Mouse (Mus musculus): ENCODE data around the gene Pax3. TPM values are rescaled to one million over a fixed set of nuclear protein-coding genes. Genes with fewer than 3 reads are reported as not detected.

The Pax3 gene
- polyA plus RNA-seq, 1 experiment from 2014 or later, result not detected

GRCm38 (mm10) chr1:78208281-78208814 lies 11.4 kb upstream of the Pax3 start:
- Histone ChIP-seq H3K4me1 (ENCODE audit: insufficient read depth) (peaks cover 2% of the 10 kb centered on the region), H3K4me2 (ENCODE audit: low read depth, low read length) (no peak overlapping the region), H3K4me3 (ENCODE audit: low read depth, low read length) (no peak overlapping the region), H3K36me3 (replicated peaks; ENCODE audit: insufficient read depth, low read length) (no peaks in the 10 kb centered on the region), H3K9ac (replicated peaks) (no peak overlapping the region), H3K27me3 (ENCODE audit: insufficient read depth, low read length) (peaks cover 94% of the 10 kb centered on the region), H3K9me3 (ENCODE audit: low read length) (no peaks in the 10 kb centered on the region), H3K27ac (ENCODE audit: low read depth) (no peak overlapping the region)
- TF ChIP-seq CTCF (IDR thresholded peaks at IDR 0.05; ENCODE audit: low read depth), result no peak
- TF ChIP-seq EP300 (IDR thresholded peaks at IDR 0.05; ENCODE audit: low read depth), result no peak
- ATAC-seq (no peak), DNase-seq (no peak)
- WGBS (ENCODE audit: insufficient replicate concordance), result 4% methylated on average over 9 of the region's 9 CpGs

GRCm38 (mm10) chr1:78204341-78204740 lies 7.4 kb upstream of the Pax3 start:
- Histone ChIP-seq H3K27me3 (ENCODE audit: insufficient read depth, low read length) (peaks cover 92% of the 10 kb centered on the region), H3K36me3 (replicated peaks; ENCODE audit: insufficient read depth, low read length) (no peaks in the 10 kb centered on the region), H3K27ac (ENCODE audit: low read depth) (no peak overlapping the region), H3K4me1 (ENCODE audit: insufficient read depth) (peaks cover 5% of the 10 kb centered on the region), H3K4me2 (ENCODE audit: low read depth, low read length) (peak overlapping the region; percentile 73), H3K9ac (replicated peaks) (no peak overlapping the region), H3K4me3 (ENCODE audit: low read depth, low read length) (0 out of 2 replicates have a peak overlapping the region, but pooled peaks have one; percentile 48), H3K9me3 (ENCODE audit: low read length) (no peaks in the 10 kb centered on the region)
- 17% methylated on average over 4 of the region's 4 CpGs for WGBS (ENCODE audit: insufficient replicate concordance)
- TF ChIP-seq EP300 (IDR thresholded peaks at IDR 0.05; ENCODE audit: low read depth) (no peak), CTCF (IDR thresholded peaks at IDR 0.05; ENCODE audit: low read depth) (no peak)
- no peak for DNase-seq
- ATAC-seq, result no peak

GRCm38 (mm10) chr1:78203622-78204211 lies 6.8 kb upstream of the Pax3 start:
- no peak overlapping the region for H3K27ac ChIP-seq (ENCODE audit: low read depth)
- H3K9ac ChIP-seq (replicated peaks), result no peak overlapping the region
- H3K36me3 ChIP-seq (replicated peaks; ENCODE audit: insufficient read depth, low read length), result no peaks in the 10 kb centered on the region
- H3K9me3 ChIP-seq (ENCODE audit: low read length), result no peaks in the 10 kb centered on the region
- ATAC-seq (no peak), DNase-seq (no peak)
- H3K4me3 ChIP-seq (ENCODE audit: low read depth, low read length), result peak overlapping the region; percentile 48
- peaks cover 5% of the 10 kb centered on the region for H3K4me1 ChIP-seq (ENCODE audit: insufficient read depth)
- no peak for TF ChIP-seq CTCF (IDR thresholded peaks at IDR 0.05; ENCODE audit: low read depth)
- TF ChIP-seq EP300 (IDR thresholded peaks at IDR 0.05; ENCODE audit: low read depth), result no peak
- peak overlapping the region; percentile 73 for H3K4me2 ChIP-seq (ENCODE audit: low read depth, low read length)
- under 1% methylated on average over 33 of the region's 33 CpGs for WGBS (ENCODE audit: insufficient replicate concordance)
- H3K27me3 ChIP-seq (ENCODE audit: insufficient read depth, low read length), result peaks cover 93% of the 10 kb centered on the region

- Histone ChIP-seq H3K9ac (replicated peaks) (no peak overlapping the region), H3K9me3 (ENCODE audit: low read length) (no peaks in the 10 kb centered on the region), H3K36me3 (replicated peaks; ENCODE audit: insufficient read depth, low read length) (no peaks in the 10 kb centered on the region), H3K27ac (ENCODE audit: low read depth) (no peak overlapping the region), H3K4me1 (ENCODE audit: insufficient read depth) (peaks cover 5% of the 10 kb centered on the region), H3K4me2 (ENCODE audit: low read depth, low read length) (peak overlapping the region; percentile 73), H3K27me3 (ENCODE audit: insufficient read depth, low read length) (peaks cover 93% of the 10 kb centered on the region), H3K4me3 (ENCODE audit: low read depth, low read length) (peak overlapping the region; percentile 48)
- DNase-seq (no peak), ATAC-seq (no peak)
- TF ChIP-seq CTCF (IDR thresholded peaks at IDR 0.05; ENCODE audit: low read depth) (no peak), EP300 (IDR thresholded peaks at IDR 0.05; ENCODE audit: low read depth) (no peak)
- WGBS (ENCODE audit: insufficient replicate concordance), result 3% methylated on average over 13 of the region's 14 CpGs
Measured at GRCm38 (mm10) chr1:78203086-78203614, 6.2 kb upstream of the Pax3 start.

- ATAC-seq (no peak), DNase-seq (no peak)
- peaks cover 94% of the 10 kb centered on the region for H3K27me3 ChIP-seq (ENCODE audit: insufficient read depth, low read length)
- 4% methylated on average over 23 of the region's 23 CpGs for WGBS (ENCODE audit: insufficient replicate concordance)
- no peak overlapping the region for H3K4me2 ChIP-seq (ENCODE audit: low read depth, low read length)
- H3K9ac ChIP-seq (replicated peaks), result no peak overlapping the region
- no peaks in the 10 kb centered on the region for H3K36me3 ChIP-seq (replicated peaks; ENCODE audit: insufficient read depth, low read length)
- H3K9me3 ChIP-seq (ENCODE audit: low read length), result no peaks in the 10 kb centered on the region
- no peak for TF ChIP-seq EP300 (IDR thresholded peaks at IDR 0.05; ENCODE audit: low read depth)
- TF ChIP-seq CTCF (IDR thresholded peaks at IDR 0.05; ENCODE audit: low read depth), result no peak
- peaks cover 5% of the 10 kb centered on the region for H3K4me1 ChIP-seq (ENCODE audit: insufficient read depth)
- H3K27ac ChIP-seq (ENCODE audit: low read depth), result no peak overlapping the region
- H3K4me3 ChIP-seq (ENCODE audit: low read depth, low read length), result no peak overlapping the region
Measured at GRCm38 (mm10) chr1:78202466-78203085, 5.6 kb upstream of the Pax3 start.

GRCm38 (mm10) chr1:78201251-78202010 lies 4.5 kb upstream of the Pax3 start:
- Histone ChIP-seq H3K9ac (replicated peaks) (no peak overlapping the region), H3K27ac (ENCODE audit: low read depth) (no peak overlapping the region), H3K36me3 (replicated peaks; ENCODE audit: insufficient read depth, low read length) (no peaks in the 10 kb centered on the region), H3K4me3 (ENCODE audit: low read depth, low read length) (no peak overlapping the region), H3K9me3 (ENCODE audit: low read length) (no peaks in the 10 kb centered on the region), H3K27me3 (ENCODE audit: insufficient read depth, low read length) (peaks cover 94% of the 10 kb centered on the region), H3K4me2 (ENCODE audit: low read depth, low read length) (no peak overlapping the region), H3K4me1 (ENCODE audit: insufficient read depth) (peaks cover 11% of the 10 kb centered on the region)
- WGBS (ENCODE audit: insufficient replicate concordance), result 4% methylated on average over 28 of the region's 28 CpGs
- ATAC-seq (no peak), DNase-seq (no peak)
- TF ChIP-seq EP300 (IDR thresholded peaks at IDR 0.05; ENCODE audit: low read depth) (no peak), CTCF (IDR thresholded peaks at IDR 0.05; ENCODE audit: low read depth) (no peak)
